Mouse (Mus musculus) G1E (cell line): ENCODE data around the gene Nfatc2. TPM values are rescaled to one million over a fixed set of nuclear protein-coding genes. Genes with fewer than 3 reads are reported as not detected.

Experiments
- ATAC-seq: 2 replicates; pipeline ENCODE4 v1.8.0; 2016; ENCODE audit warnings: mild to moderate bottlenecking; ENCODE audit not compliant: insufficient number of reproducible peaks, poor library complexity, low FRiP score, severe bottlenecking; ENCODE audit errors: extremely low read depth
- DNase-seq: peaks from one replicate; pipeline ENCODE4 v3.0.0; 2012; ENCODE audit warnings: low spot score
- H3K27me3 ChIP-seq: 2 replicates; pipeline ENCODE4 v1.6.1; 2012; ENCODE audit warnings: mild to moderate bottlenecking, low read length, inconsistent platforms; ENCODE audit not compliant: insufficient read depth
- H3K36me3 ChIP-seq: replicated peaks from 2 replicates; pipeline ENCODE3; 2012; ENCODE audit warnings: mild to moderate bottlenecking, inconsistent platforms
- H3K4me1 ChIP-seq: 2 replicates; pipeline ENCODE4 v1.6.1; 2012; ENCODE audit warnings: low read depth, low read length, inconsistent platforms, mixed read lengths; ENCODE audit not compliant: insufficient read depth
- H3K4me3 ChIP-seq: 2 replicates; pipeline ENCODE4 v1.5.1; 2012; ENCODE audit warnings: low read depth, mild to moderate bottlenecking, inconsistent platforms, low read length, moderate library complexity, mixed read lengths
- H3K9me3 ChIP-seq: replicated peaks from 2 replicates; pipeline ENCODE4 v1.6.1; 2012; ENCODE audit warnings: inconsistent platforms
- CTCF ChIP-seq: IDR thresholded peaks from 2 replicates; pipeline ENCODE4 v1.5.1; 2012; ENCODE audit warnings: low read depth, low read length, inconsistent platforms, mixed read lengths
- GATA1 ChIP-seq: IDR thresholded peaks from 2 replicates; pipeline ENCODE4 v1.6.1; 2012; ENCODE audit warnings: borderline replicate concordance, low read length, inconsistent platforms, mixed read lengths
- GATA2 ChIP-seq: IDR thresholded peaks from 2 replicates; pipeline ENCODE4 v1.6.1; 2012; ENCODE audit warnings: low read depth, low read length, inconsistent platforms, borderline replicate concordance
- POLR2AphosphoS5 ChIP-seq: IDR thresholded peaks from 2 replicates; pipeline ENCODE4 v1.6.1; 2012; ENCODE audit warnings: low read depth, low read length, inconsistent platforms; ENCODE audit not compliant: insufficient replicate concordance
- TAL1 ChIP-seq: conservative IDR thresholded peaks from 2 replicates; pipeline ENCODE4 v1.6.1; 2012; ENCODE audit warnings: low read depth, low read length, inconsistent platforms, mixed read lengths
- polyA plus RNA-seq: library from polyadenylated mRNA; stranded (reverse); fragments of >175 nt; gene quantifications from 2 replicates; pipeline ENCODE4 v1.2.3, GENCODE M21; 2012
- total RNA-seq, 2 experiments: library from RNA; stranded (forward) in 1 of 2; stranded (reverse) in 1 of 2; fragments of 200-1000 nt in 1 of 2; fragments of >200 nt in 1 of 2; fragmentation: Nextera tagmentation in 1 of 2; gene quantifications; 2 replicates each; pipeline ENCODE4 v1.2.3; 2014 to 2017

The Nfatc2 gene
- total and polyA plus RNA-seq, 3 experiments, result 0.27 TPM; not detected in 2

DNA sequence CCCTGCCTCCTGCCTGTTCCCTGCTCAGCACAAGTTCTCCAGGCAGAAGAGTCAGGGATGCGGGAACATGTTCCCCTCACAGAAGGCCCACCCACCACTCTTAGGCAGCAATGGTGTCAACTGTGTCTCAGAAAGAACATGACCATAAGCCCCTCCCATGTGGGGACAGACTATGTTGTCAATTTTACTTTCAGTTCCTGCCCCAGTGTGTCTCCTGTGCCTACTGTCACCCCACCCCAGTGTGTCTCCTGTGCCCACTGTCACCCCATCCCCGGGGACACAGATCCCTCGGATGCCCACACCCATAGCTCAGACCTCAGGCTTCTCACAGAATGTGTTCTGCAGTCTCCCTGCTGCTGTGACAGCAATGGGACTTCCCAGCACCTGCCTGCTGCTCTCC is 79.2 kb downstream of the Nfatc2 start:
- Histone ChIP-seq H3K4me1 (no peaks in the 10 kb centered on the region), H3K36me3 (no peaks in the 10 kb centered on the region), H3K9me3 (peaks cover 93% of the 10 kb centered on the region), H3K4me3 (no peak overlapping the region), H3K27me3 (no peaks in the 10 kb centered on the region)
- no peak for DNase-seq
- no peak for ATAC-seq
- no peak for TF ChIP-seq POLR2AphosphoS5
- no peak for TF ChIP-seq GATA1
- TF ChIP-seq GATA2, result no peak

DNA sequence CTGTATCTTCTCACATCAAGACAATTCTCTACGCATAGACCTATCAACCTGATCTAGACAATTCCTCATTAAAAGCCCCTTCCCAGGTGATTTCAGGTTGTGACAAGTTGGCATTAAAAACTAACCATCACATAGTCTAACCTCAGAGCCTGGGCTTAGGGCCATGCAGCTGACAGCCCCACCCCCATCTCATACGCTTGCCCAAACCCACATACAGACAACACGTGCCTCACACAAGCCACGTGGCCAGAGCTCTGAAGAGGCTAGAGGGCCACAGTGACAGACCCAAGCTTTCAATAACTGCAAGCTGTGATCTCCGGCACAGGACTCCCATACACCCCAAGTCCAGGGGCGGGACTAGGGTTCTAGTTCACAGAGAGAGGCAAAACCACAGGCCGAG is 80.7 kb downstream of the Nfatc2 start:
- TF ChIP-seq POLR2AphosphoS5, result no peak
- no peak for TF ChIP-seq TAL1
- no peak for TF ChIP-seq GATA1
- no peak for TF ChIP-seq CTCF
- TF ChIP-seq GATA2, result no peak
- no peaks in the 10 kb centered on the region for H3K4me1 ChIP-seq
- no peaks in the 10 kb centered on the region for H3K27me3 ChIP-seq
- no peak overlapping the region for H3K4me3 ChIP-seq
- DNase-seq (no peak), ATAC-seq (no peak)
- no peaks in the 10 kb centered on the region for H3K36me3 ChIP-seq
- H3K9me3 ChIP-seq, result peaks cover 92% of the 10 kb centered on the region

DNA sequence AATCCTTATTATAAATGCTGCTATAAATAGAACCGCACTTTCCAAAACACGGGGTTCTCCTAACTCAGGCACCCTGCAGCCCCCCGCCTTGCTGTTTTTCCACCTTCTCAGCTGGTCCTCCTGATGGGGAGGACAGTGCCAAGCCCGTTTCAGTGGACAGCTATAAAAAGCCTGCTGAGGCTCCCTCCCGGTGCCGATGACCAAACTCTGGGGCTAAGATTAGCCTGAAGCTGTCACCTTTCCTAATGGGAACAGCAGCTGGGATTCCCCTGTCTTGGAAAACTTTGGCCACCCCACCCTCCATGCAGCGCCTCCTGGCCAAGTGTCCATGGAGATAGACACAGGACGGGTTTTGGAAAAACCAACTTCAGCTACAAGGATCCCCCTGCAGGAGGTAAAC is 81.9 kb downstream of the Nfatc2 start:
- Histone ChIP-seq H3K27me3 (no peaks in the 10 kb centered on the region), H3K36me3 (no peaks in the 10 kb centered on the region), H3K4me3 (no peak overlapping the region), H3K9me3 (peaks cover 91% of the 10 kb centered on the region), H3K4me1 (no peaks in the 10 kb centered on the region)
- no peak for ATAC-seq
- DNase-seq, result no peak
- TF ChIP-seq TAL1 (no peak), POLR2AphosphoS5 (no peak), CTCF (no peak), GATA1 (no peak), GATA2 (no peak)

DNA sequence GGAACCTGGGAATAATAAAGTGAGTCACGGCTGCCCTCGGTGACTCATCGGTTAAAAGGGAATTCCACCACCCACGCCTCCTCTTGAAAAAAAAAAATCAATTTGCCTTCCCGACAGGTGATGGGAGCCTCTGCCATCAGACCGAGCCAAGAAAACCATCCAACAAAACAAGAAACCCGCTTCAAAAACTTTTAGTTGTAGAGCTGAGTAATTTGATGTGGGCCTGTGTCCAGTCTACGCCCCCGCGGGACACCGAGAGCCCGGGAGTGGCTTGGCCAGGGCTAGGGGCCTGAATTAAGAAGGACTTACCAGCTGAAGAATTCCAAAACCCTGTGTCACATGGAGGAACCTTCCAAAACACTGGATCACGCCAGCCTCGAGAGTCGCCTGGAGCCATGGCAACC is 83.2 kb downstream of the Nfatc2 start:
- H3K4me1 ChIP-seq, result no peaks in the 10 kb centered on the region
- DNase-seq (no peak), ATAC-seq (no peak)
- H3K27me3 ChIP-seq, result no peaks in the 10 kb centered on the region
- no peak overlapping the region for H3K4me3 ChIP-seq
- peaks cover 96% of the 10 kb centered on the region for H3K9me3 ChIP-seq
- no peak for TF ChIP-seq GATA1
- TF ChIP-seq POLR2AphosphoS5, result no peak
- TF ChIP-seq CTCF, result no peak
- no peak for TF ChIP-seq GATA2
- no peak for TF ChIP-seq TAL1
- H3K36me3 ChIP-seq, result no peaks in the 10 kb centered on the region

DNA sequence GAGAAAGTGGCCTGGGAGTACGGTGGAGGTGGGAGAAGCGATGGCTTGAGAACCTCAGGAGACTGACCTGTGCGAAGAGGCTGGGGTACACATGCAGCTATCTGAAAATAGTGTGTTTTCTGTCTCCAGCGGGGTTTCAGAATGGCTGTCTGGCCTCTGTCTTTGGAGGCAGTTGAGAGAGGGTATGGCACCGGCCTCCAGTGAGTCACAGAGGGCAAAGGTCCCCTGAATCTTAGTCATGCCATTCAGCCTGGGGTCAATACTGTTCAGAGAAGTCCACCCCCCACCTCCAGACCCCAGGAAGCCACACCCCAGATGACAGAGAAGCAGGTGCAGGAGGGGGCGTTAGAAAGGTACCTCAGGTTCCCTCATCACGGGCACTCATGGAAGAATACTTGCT is 83.7 kb downstream of the Nfatc2 start:
- no peak for ATAC-seq
- no peak for DNase-seq
- Histone ChIP-seq H3K4me3 (no peak overlapping the region; the same call in 1 of the 2 replicates), H3K27me3 (no peaks in the 10 kb centered on the region), H3K36me3 (no peaks in the 10 kb centered on the region), H3K4me1 (no peaks in the 10 kb centered on the region), H3K9me3 (peaks cover 97% of the 10 kb centered on the region)
- no peak for TF ChIP-seq GATA2
- no peak for TF ChIP-seq CTCF
- TF ChIP-seq TAL1, result no peak
- no peak for TF ChIP-seq POLR2AphosphoS5
- TF ChIP-seq GATA1, result no peak

DNA sequence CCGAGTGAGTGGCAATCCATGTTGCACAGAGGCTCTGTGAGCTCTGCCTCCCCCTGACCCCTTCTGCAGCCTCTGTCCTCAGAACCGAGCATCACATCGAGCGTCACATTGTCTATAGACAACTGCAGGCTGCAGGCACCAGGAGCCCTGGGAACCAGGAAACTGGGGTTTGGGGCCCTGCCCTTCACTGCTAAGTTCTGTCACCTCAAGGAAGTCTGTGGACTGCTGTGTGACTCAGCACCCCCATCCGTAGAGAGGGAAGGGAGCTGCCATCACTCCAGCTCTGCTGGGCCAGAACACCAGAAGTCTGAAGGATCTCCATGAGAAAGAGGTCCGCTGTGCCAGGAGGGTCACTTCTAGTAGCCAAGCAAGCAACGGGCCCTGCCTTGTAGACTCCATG is 84.7 kb downstream of the Nfatc2 start:
- Histone ChIP-seq H3K4me1 (no peaks in the 10 kb centered on the region), H3K4me3 (no peak overlapping the region), H3K27me3 (no peaks in the 10 kb centered on the region), H3K36me3 (no peaks in the 10 kb centered on the region), H3K9me3 (peaks cover 96% of the 10 kb centered on the region)
- DNase-seq (no peak), ATAC-seq (no peak)
- TF ChIP-seq CTCF (no peak), TAL1 (no peak), GATA2 (no peak), POLR2AphosphoS5 (no peak), GATA1 (no peak)

DNA sequence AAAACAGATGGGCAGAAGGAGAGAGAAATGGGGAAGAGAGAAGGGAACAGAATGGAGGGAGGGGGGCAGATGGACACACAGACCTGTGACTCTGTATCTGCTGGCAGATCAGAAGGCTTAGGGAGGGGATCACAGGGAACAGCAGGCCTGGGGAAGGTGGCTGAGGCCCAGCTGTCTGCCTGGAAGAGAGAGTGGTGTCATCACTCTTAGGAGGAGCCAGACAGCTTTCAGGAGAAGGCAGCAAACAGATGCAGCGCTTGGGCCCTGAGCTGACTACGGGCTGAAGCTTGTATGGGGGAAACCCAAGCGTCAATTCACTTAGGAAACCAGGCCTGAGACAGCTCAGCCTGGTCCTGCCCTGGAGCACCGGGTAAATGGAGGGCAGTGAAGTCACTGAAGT is 86.0 kb downstream of the Nfatc2 start:
- H3K36me3 ChIP-seq, result no peaks in the 10 kb centered on the region
- TF ChIP-seq GATA2 (no peak), TAL1 (no peak), CTCF (no peak), POLR2AphosphoS5 (no peak)

More for the DNA sequence above, 86.0 kb downstream of the Nfatc2 start:
- Histone ChIP-seq H3K9me3 (peaks cover 96% of the 10 kb centered on the region), H3K27me3 (no peaks in the 10 kb centered on the region), H3K4me3 (no peak overlapping the region), H3K4me1 (no peaks in the 10 kb centered on the region)
- ATAC-seq, result no peak
- no peak for DNase-seq
